Mouse (Mus musculus): ENCODE data around the gene Gm2431.
"Not testable (repeated sequence)": the region's sequence is repeated elsewhere in the genome, so short reads cannot be mapped to it uniquely, and the experiment has no call there.

The Gm2431 gene

GRCm38 (mm10) chr7:142258254-142258653 lies at the start of gene Gm2431:
Gene Gm2431, minus strand, starts transcription at chr7:142258354.
- DNase-seq (ENCODE audit: low spot score in 2 of 2), result not testable (repeated sequence)

- not testable (repeated sequence) for DNase-seq (ENCODE audit: low spot score in 2 of 2)
These were observed 45.8 kb upstream of the Gm2431 start for GRCm38 (mm10) chr7:142303929-142304328.

GRCm38 (mm10) chr7:142303249-142303648 lies 45.1 kb upstream of the Gm2431 start, which contains the start of gene Krtap5-4:
Gene Krtap5-4, plus strand, starts transcription at chr7:142303549.
- DNase-seq (ENCODE audit: low spot score in 2 of 2), result no peak

- DNase-seq (ENCODE audit: low spot score in 2 of 2), result not testable (repeated sequence)
These were observed 38.9 kb upstream of the Gm2431 start, which contains the start of gene Krtap5-1 for GRCm38 (mm10) chr7:142297018-142297417. Gene Krtap5-1, minus strand, starts transcription at chr7:142297118.

GRCm38 (mm10) chr7:142296108-142296507 lies 38.0 kb upstream of the Gm2431 start:
- not testable (repeated sequence) for DNase-seq (ENCODE audit: low spot score in 2 of 2)

- DNase-seq (ENCODE audit: low spot score in 2 of 2), result no peak
These were observed 37.3 kb upstream of the Gm2431 start for GRCm38 (mm10) chr7:142295418-142295817.

- not testable (repeated sequence) for DNase-seq (ENCODE audit: low spot score in 2 of 2)
These were observed 35.7 kb upstream of the Gm2431 start for GRCm38 (mm10) chr7:142293851-142294250.

GRCm38 (mm10) chr7:142285910-142286612 lies 27.9 kb upstream of the Gm2431 start:
- DNase-seq (ENCODE audit: low spot score in 2 of 2), result not testable (repeated sequence)

GRCm38 (mm10) chr7:142285130-142285835 lies 27.1 kb upstream of the Gm2431 start:
- DNase-seq (ENCODE audit: low spot score in 2 of 2), result peak in 1 of 2 experiments; percentile 21

- peak; percentile 55 to 94 for DNase-seq (ENCODE audit: low spot score in 2 of 2)
These were observed 26.5 kb upstream of the Gm2431 start for GRCm38 (mm10) chr7:142284615-142285080.

- peak in 1 of 2 experiments; percentile 26 for DNase-seq (ENCODE audit: low spot score in 2 of 2)
These were observed 26.0 kb upstream of the Gm2431 start for GRCm38 (mm10) chr7:142284023-142284591.

- DNase-seq (ENCODE audit: low spot score in 2 of 2), result not testable (repeated sequence)
These were observed 24.7 kb upstream of the Gm2431 start for GRCm38 (mm10) chr7:142282847-142283246.

- DNase-seq (ENCODE audit: low spot score in 2 of 2), result not testable (repeated sequence)
These were observed 21.1 kb upstream of the Gm2431 start for GRCm38 (mm10) chr7:142279291-142279690.

- DNase-seq (ENCODE audit: low spot score in 2 of 2), result peak in 1 of 2 experiments; percentile 53
These were observed 20.0 kb upstream of the Gm2431 start for GRCm38 (mm10) chr7:142278183-142278582.

- DNase-seq (ENCODE audit: low spot score in 2 of 2), result not testable (repeated sequence)
These were observed 16.1 kb upstream of the Gm2431 start, which contains the start of gene Gm4559 for GRCm38 (mm10) chr7:142274263-142274662. Gene Gm4559, minus strand, starts transcription at chr7:142274363.

- DNase-seq (ENCODE audit: low spot score in 2 of 2), result peak in 1 of 2 experiments; percentile 37
These were observed 2.6 kb downstream of the Gm2431 start for GRCm38 (mm10) chr7:142255517-142255916.

GRCm38 (mm10) chr7:142249824-142250223 lies 8.3 kb downstream of the Gm2431 start:
- DNase-seq (ENCODE audit: low spot score in 2 of 2), result peak in 1 of 2 experiments; percentile 18

GRCm38 (mm10) chr7:142240978-142241377 lies 17.2 kb downstream of the Gm2431 start, which contains the start of gene Gm40460:
Gene Gm40460, minus strand, starts transcription at chr7:142241078.
- DNase-seq (ENCODE audit: low spot score in 2 of 2), result no peak

- DNase-seq (ENCODE audit: low spot score in 2 of 2), result no peak
These were observed 26.6 kb downstream of the Gm2431 start for GRCm38 (mm10) chr7:142231540-142231939.

GRCm38 (mm10) chr7:142229871-142230270 lies 28.3 kb downstream of the Gm2431 start, which contains the start of gene Krtap5-5:
Gene Krtap5-5, minus strand, starts transcription at chr7:142229971.
- not testable (repeated sequence) for DNase-seq (ENCODE audit: low spot score in 2 of 2)

GRCm38 (mm10) chr7:142224518-142224917 lies 33.6 kb downstream of the Gm2431 start:
- DNase-seq (ENCODE audit: low spot score in 2 of 2), result no peak

GRCm38 (mm10) chr7:142212136-142212535 lies 46.0 kb downstream of the Gm2431 start:
- not testable (repeated sequence) for DNase-seq (ENCODE audit: low spot score in 2 of 2)
